11 mouse cellular contexts compared by ENCODE assay signal in genomic region chr6:118821536-118821935, GRCm38 (mm10).
A peak's percentile ranks its signal among the peaks of the same experiment; 100 is the strongest.
DNase-seq lines count a peak whose midpoint lies in the region; ATAC-seq lines count a peak whose summit lies in the region.
"Had no signal": no experiment of that assay in that cellular context is flagged by ENCODE, and none has a peak within 500 bp of the region (broad histone marks: within the 10 kb centered on the region; RNA-seq: fewer than 3 reads in every experiment).

No protein-coding gene starts in this region.

- peaks cover 45% of the 10 kb centered on the region for H3K4me1 ChIP-seq in lung, embryonic 16.5 days (replicated peaks; ENCODE audit: control insufficient read depth, insufficient read depth, low read length)
- no peaks in the 10 kb centered on the region for H3K4me1 ChIP-seq in forebrain, embryonic 13.5 days
- H3K4me1 ChIP-seq: liver, embryonic 13.5 days had no signal

- WGBS in lung, embryonic 16.5 days: 73% methylated on average over 5 of the region's 5 CpGs
- 91% methylated on average over 5 of the region's 5 CpGs for WGBS in forebrain, embryonic 13.5 days

- H3K4me3 ChIP-seq in lung, embryonic 16.5 days (ENCODE audit: low read length): no peak overlapping the region
- no peak overlapping the region for H3K4me3 ChIP-seq in forebrain, embryonic 13.5 days
- H3K4me3 ChIP-seq: left cerebral cortex, adult 2 months; liver, embryonic 13.5 days had no signal

- H3K36me3 ChIP-seq in lung, embryonic 16.5 days (ENCODE audit: control insufficient read depth, insufficient read depth, low read length): no peaks in the 10 kb centered on the region
- H3K36me3 ChIP-seq in forebrain, embryonic 13.5 days (ENCODE audit: poor library complexity, severe bottlenecking): no peaks in the 10 kb centered on the region
- H3K36me3 ChIP-seq: liver, embryonic 13.5 days had no signal

- no peak overlapping the region for H3K4me2 ChIP-seq in lung, embryonic 16.5 days (ENCODE audit: low read depth, low read length)
- no peak overlapping the region for H3K4me2 ChIP-seq in forebrain, embryonic 13.5 days
- H3K4me2 ChIP-seq: liver, embryonic 13.5 days; midbrain, embryonic 11.5 days had no signal

- no peaks in the 10 kb centered on the region for H3K27me3 ChIP-seq in lung, embryonic 16.5 days (ENCODE audit: control insufficient read depth, insufficient read depth, low read depth, low read length)
- H3K27me3 ChIP-seq in forebrain, embryonic 13.5 days: no peaks in the 10 kb centered on the region
- H3K27me3 ChIP-seq: liver, embryonic 13.5 days had no signal

- peak; percentile 46 for DNase-seq in adrenal gland, postnatal 10 days
- no peak for DNase-seq in adrenal gland, adult 18-20 months (ENCODE audit: low spot score in 2 of 2)
- DNase-seq in lung, postnatal 36 days: no peak
- DNase-seq in cerebellum, postnatal 14 days: peak; percentile 58 to 72
- DNase-seq in heart, postnatal 4 days: peak; percentile 34
- no peak for DNase-seq in left cerebral cortex, adult 18-20 months (ENCODE audit: low spot score in 2 of 2)
- DNase-seq: liver, embryonic 13.5 days had no signal

- no peaks in the 10 kb centered on the region for H3K9me3 ChIP-seq in lung, embryonic 16.5 days (ENCODE audit: control insufficient read depth, low read length)
- H3K9me3 ChIP-seq in forebrain, embryonic 13.5 days (replicated peaks): no peaks in the 10 kb centered on the region
- H3K9me3 ChIP-seq: liver, embryonic 13.5 days had no signal

- peak overlapping the region; percentile 12 for H3K27ac ChIP-seq in lung, embryonic 16.5 days (ENCODE audit: low read length)
- H3K27ac ChIP-seq in forebrain, embryonic 13.5 days: no peak overlapping the region
- H3K27ac ChIP-seq: left cerebral cortex, adult 2 months; liver, embryonic 13.5 days had no signal

- H3K9ac ChIP-seq in lung, embryonic 16.5 days (ENCODE audit: low read length): no peak overlapping the region
- no peak overlapping the region for H3K9ac ChIP-seq in forebrain, embryonic 13.5 days
- H3K9ac ChIP-seq: liver, embryonic 13.5 days had no signal

- ATAC-seq in lung, embryonic 16.5 days (ENCODE audit: low read depth): no peak
- ATAC-seq in forebrain, embryonic 13.5 days: no peak

Comparison
In these comparisons a context has a peak if more than half of its experiments do, and no peak if none do; other contexts are left out.
1. DNase-seq: peak in adrenal gland, postnatal 10 days (single experiment), cerebellum, postnatal 14 days (2 of 2) and heart, postnatal 4 days (single experiment); none in adrenal gland, adult 18-20 months (0 of 2), lung, postnatal 36 days (single experiment) and left cerebral cortex, adult 18-20 months (0 of 2).